In genomic region chr12:85825361-85825760, GRCm38 (mm10) we compare ENCODE assay signal across 8 mouse cellular contexts. TPM values are rescaled to one million over a fixed set of nuclear protein-coding genes. Genes with fewer than 3 reads are reported as not detected.
DNase-seq lines count a peak whose midpoint lies in the region; ATAC-seq and TF ChIP-seq lines count a peak whose summit lies in the region.

No protein-coding gene starts in this region.

- intact Hi-C loops in left cerebral cortex, postnatal 14 days (cut with DNase I), result no loop called here

- TF ChIP-seq CTCF in intestine, postnatal 0 days (IDR thresholded peaks at IDR 0.05; ENCODE audit: low read depth), result no peak

- H3K9ac ChIP-seq in lung, embryonic 15.5 days, result peak overlapping the region; percentile 70
- H3K9ac ChIP-seq in embryonic facial prominence, embryonic 13.5 days, result peak overlapping the region; percentile 88
- H3K9ac ChIP-seq in intestine, postnatal 0 days (ENCODE audit: low read depth, low read length), result peak overlapping the region; percentile 54
- H3K9ac ChIP-seq in neural tube, embryonic 15.5 days (replicated peaks), result peak overlapping the region; percentile 78

- peaks cover 26% of the 10 kb centered on the region for H3K4me1 ChIP-seq in lung, embryonic 15.5 days
- H3K4me1 ChIP-seq in embryonic facial prominence, embryonic 13.5 days, result peaks cover 16% of the 10 kb centered on the region
- H3K4me1 ChIP-seq in intestine, postnatal 0 days (replicated peaks; ENCODE audit: control insufficient read depth, insufficient read depth, low read length), result 0 out of 2 replicates have a peak, but pooled peaks cover 3% of the 10 kb centered on the region
- peaks cover 38% of the 10 kb centered on the region for H3K4me1 ChIP-seq in neural tube, embryonic 15.5 days

- ATAC-seq in lung, embryonic 15.5 days (ENCODE audit: borderline replicate concordance, extremely low read depth, low FRiP score, low TSS enrichment), result no peak
- ATAC-seq in embryonic facial prominence, embryonic 13.5 days (ENCODE audit: insufficient number of reproducible peaks, insufficient read depth, low FRiP score, low TSS enrichment, low read depth), result no peak
- no peak for ATAC-seq in intestine, postnatal 0 days
- no peak for ATAC-seq in neural tube, embryonic 15.5 days (ENCODE audit: low FRiP score)
- ATAC-seq in inflammation-experienced regulatory T-cells, adult 6 months, result no peak

- no peaks in the 10 kb centered on the region for H3K9me3 ChIP-seq in lung, embryonic 15.5 days
- no peaks in the 10 kb centered on the region for H3K9me3 ChIP-seq in embryonic facial prominence, embryonic 13.5 days
- H3K9me3 ChIP-seq in intestine, postnatal 0 days (ENCODE audit: control insufficient read depth), result no peaks in the 10 kb centered on the region
- H3K9me3 ChIP-seq in neural tube, embryonic 15.5 days (replicated peaks), result no peaks in the 10 kb centered on the region

- H3K27ac ChIP-seq in lung, embryonic 15.5 days, result peak overlapping the region; percentile 99
- H3K27ac ChIP-seq in embryonic facial prominence, embryonic 13.5 days, result peak overlapping the region; percentile 98
- H3K27ac ChIP-seq in intestine, postnatal 0 days (ENCODE audit: low read depth, low read length), result peak overlapping the region; percentile 93; the same call in 1 of the 2 replicates
- peak overlapping the region; percentile 95 for H3K27ac ChIP-seq in neural tube, embryonic 15.5 days (replicated peaks)

- H3K4me3 ChIP-seq in lung, embryonic 15.5 days, result peak overlapping the region; percentile 91
- H3K4me3 ChIP-seq in embryonic facial prominence, embryonic 13.5 days, result peak overlapping the region; percentile 83
- peak overlapping the region; percentile 64 for H3K4me3 ChIP-seq in intestine, postnatal 0 days (ENCODE audit: low read depth, low read length)
- peak overlapping the region; percentile 80 for H3K4me3 ChIP-seq in neural tube, embryonic 15.5 days (replicated peaks)

- H3K27me3 ChIP-seq in lung, embryonic 15.5 days, result no peaks in the 10 kb centered on the region
- no peaks in the 10 kb centered on the region for H3K27me3 ChIP-seq in embryonic facial prominence, embryonic 13.5 days
- H3K27me3 ChIP-seq in intestine, postnatal 0 days (replicated peaks; ENCODE audit: control insufficient read depth, insufficient read depth, low read length), result no peaks in the 10 kb centered on the region
- no peaks in the 10 kb centered on the region for H3K27me3 ChIP-seq in neural tube, embryonic 15.5 days (replicated peaks)

- H3K36me3 ChIP-seq in lung, embryonic 15.5 days, result peaks cover 23% of the 10 kb centered on the region; the same call in 1 of the 2 replicates
- H3K36me3 ChIP-seq in embryonic facial prominence, embryonic 13.5 days, result peaks cover 25% of the 10 kb centered on the region
- H3K36me3 ChIP-seq in intestine, postnatal 0 days (ENCODE audit: control insufficient read depth, insufficient read depth), result peaks cover 25% of the 10 kb centered on the region
- peaks cover 14% of the 10 kb centered on the region; the same call in 1 of the 2 replicates for H3K36me3 ChIP-seq in neural tube, embryonic 15.5 days

- DNase-seq in lung, postnatal 4 days, result no peak
- no peak for DNase-seq in left cerebral cortex, postnatal 14 days (ENCODE audit: low spot score in 2 of 2)
- DNase-seq in adrenal gland, adult 8-10 months, result no peak

- 8% methylated on average over 8 of the region's 8 CpGs for WGBS in lung, embryonic 15.5 days
- WGBS in embryonic facial prominence, embryonic 13.5 days, result 11% methylated on average over 8 of the region's 8 CpGs
- 7% methylated on average over 8 of the region's 8 CpGs for WGBS in intestine, postnatal 0 days
- 12% methylated on average over 8 of the region's 8 CpGs for WGBS in neural tube, embryonic 15.5 days

- H3K4me2 ChIP-seq in lung, embryonic 15.5 days, result peak overlapping the region; percentile 84
- H3K4me2 ChIP-seq in embryonic facial prominence, embryonic 13.5 days, result peak overlapping the region; percentile 86
- peak overlapping the region; percentile 92 for H3K4me2 ChIP-seq in intestine, postnatal 0 days (replicated peaks; ENCODE audit: low read depth)
- peak overlapping the region; percentile 73 for H3K4me2 ChIP-seq in neural tube, embryonic 15.5 days

RNA-seq across cellular contexts. Expression of gene Ttll5, which starts 0.9 kb away (rescaled TPM):
- 13.6 and 13.9 TPM in 2 replicates for polyA plus RNA-seq in lung, embryonic 15.5 days (2015; fragmentation: Nextera tagmentation; extraction: Ambion mirVana)
- 13.4 and 17.3 TPM in 2 replicates for polyA plus RNA-seq in embryonic facial prominence, embryonic 13.5 days (2015; fragmentation: Nextera tagmentation; extraction: Ambion mirVana)
- polyA plus RNA-seq in intestine, postnatal 0 days (2015; fragmentation: Nextera tagmentation; extraction: Ambion mirVana), result 3.3 and 3.6 TPM in 2 replicates
- 10.7 and 14.9 TPM in 2 replicates for polyA plus RNA-seq in neural tube, embryonic 15.5 days (2015; fragmentation: Nextera tagmentation; extraction: Ambion mirVana)
- 10 to 100 TPM; 41.5 to 46.8 TPM for total RNA-seq in left cerebral cortex, postnatal 14 days (2021)
- 10 to 100 TPM; 22.2 to 36.7 (median 27.8) TPM for total RNA-seq in adrenal gland, adult 8-10 months (2022)
- polyA plus RNA-seq in inflammation-experienced regulatory T-cells, adult 6 months (2017; shearing (Covaris generic)), result 1 to 10 TPM; 8.6 to 9.5 (median 8.7) TPM

RNA-seq across cellular contexts. Expression of gene Erg28, which starts 1.0 kb away (rescaled TPM):
- polyA plus RNA-seq in lung, embryonic 15.5 days (2015; fragmentation: Nextera tagmentation; extraction: Ambion mirVana), result 111 and 114 TPM in 2 replicates
- polyA plus RNA-seq in embryonic facial prominence, embryonic 13.5 days (2015; fragmentation: Nextera tagmentation; extraction: Ambion mirVana), result 113 and 119 TPM in 2 replicates
- 114 and 116 TPM in 2 replicates for polyA plus RNA-seq in intestine, postnatal 0 days (2015; fragmentation: Nextera tagmentation; extraction: Ambion mirVana)
- 109 and 110 TPM in 2 replicates for polyA plus RNA-seq in neural tube, embryonic 15.5 days (2015; fragmentation: Nextera tagmentation; extraction: Ambion mirVana)
- 10 to 100 TPM; 58.7 to 60.6 TPM for total RNA-seq in left cerebral cortex, postnatal 14 days (2021)
- 10 to 100 TPM; 34.9 to 54.8 (median 47.3) TPM for total RNA-seq in adrenal gland, adult 8-10 months (2022)
- polyA plus RNA-seq in inflammation-experienced regulatory T-cells, adult 6 months (2017; shearing (Covaris generic)), result 100 to 1,000 TPM; 134 to 173 (median 139) TPM
